Mouse (Mus musculus) lung, embryonic 14.5 days (tissue): ENCODE measurements around the gene Eml2. TPM values are rescaled to one million over a fixed set of nuclear protein-coding genes. Genes with fewer than 3 reads are reported as not detected.

Experiments
- ATAC-seq: fragments of 200-750 bp; cut with Nextera tagmentation; 2 replicates; pipeline ENCODE4 v1.8.0; 2017; ENCODE audit warnings: mild to moderate bottlenecking, moderate TSS enrichment, moderate library complexity; ENCODE audit not compliant: insufficient read depth
- DNase-seq: peaks from one replicate; pipeline ENCODE4 v3.0.0-alpha.2; 2015
- H3K27ac ChIP-seq: fragments of 300-500 bp; sonication (generic); 2 replicates; pipeline ENCODE4 v1.5.1; 2014; ENCODE audit warnings: low read depth, mild to moderate bottlenecking, moderate library complexity
- H3K27me3 ChIP-seq: fragments of 300-500 bp; sonication (generic); 2 replicates; pipeline ENCODE4 v1.6.1; 2014; ENCODE audit warnings: low read length, control low read depth; ENCODE audit not compliant: insufficient read depth
- H3K36me3 ChIP-seq: fragments of 300-500 bp; sonication (generic); 2 replicates; pipeline ENCODE4 v1.6.1; 2014; ENCODE audit warnings: control low read depth; ENCODE audit not compliant: insufficient read depth
- H3K4me1 ChIP-seq: fragments of 300-500 bp; sonication (generic); 2 replicates; pipeline ENCODE4 v1.6.1; 2014; ENCODE audit warnings: antibody characterized with exemption, control low read depth; ENCODE audit not compliant: insufficient read depth
- H3K4me2 ChIP-seq: fragments of 300-500 bp; sonication (generic); 2 replicates; pipeline ENCODE4 v1.6.1; 2014; ENCODE audit warnings: mild to moderate bottlenecking
- H3K4me3 ChIP-seq: fragments of 300-500 bp; sonication (generic); 2 replicates; pipeline ENCODE4 v1.5.1; 2014; ENCODE audit warnings: low read depth, low read length
- H3K9ac ChIP-seq: fragments of 300-500 bp; sonication (generic); 2 replicates; pipeline ENCODE4 v1.6.1; 2014
- H3K9me3 ChIP-seq: fragments of 300-500 bp; sonication (generic); 2 replicates; pipeline ENCODE4 v1.6.1; 2016; ENCODE audit warnings: low read depth, low read length, control low read depth
- CTCF ChIP-seq: IDR thresholded peaks from 2 replicates; pipeline ENCODE4 v1.5.1; 2016; ENCODE audit warnings: antibody characterized with exemption, low read depth
- WGBS: fragments of 180-500 bp; shearing (Covaris S2); extraction: QIAGEN DNeasy Blood & Tissue Kit; methylation state at CpG from one replicate; pipeline ENCODE4 v1.1.7; 2014; 5-methylcytosine and 5-hydroxymethylcytosine counted together
- polyA plus RNA-seq: library from polyadenylated mRNA; unstranded; fragments of >200 nt; fragmentation: Nextera tagmentation; extraction: Ambion mirVana; gene quantifications from 2 replicates; pipeline ENCODE4 v1.2.1, GENCODE M21; 2014

The Eml2 gene
- polyA plus RNA-seq, 1 experiment from 2014 or later = 2.7 TPM

DNA sequence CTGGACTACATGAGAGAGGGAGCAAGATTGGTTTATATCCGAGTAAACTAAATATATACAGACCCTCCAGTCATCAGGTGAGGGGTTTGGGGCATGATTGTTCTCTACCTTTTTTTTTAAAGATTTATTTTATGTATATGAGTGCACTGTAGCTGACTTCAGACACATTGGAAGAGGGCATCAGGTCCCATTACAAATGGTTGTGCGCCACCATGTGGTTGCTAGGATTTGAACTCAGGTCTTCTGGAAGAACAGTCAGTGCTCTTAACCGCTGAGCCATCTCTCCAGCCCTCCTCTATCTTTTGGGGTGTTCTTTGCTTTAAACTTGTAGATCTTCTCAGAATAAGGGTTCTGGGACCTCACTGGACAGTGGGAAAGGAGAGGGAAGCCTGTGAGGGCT, 43.8 kb downstream of the Eml2 start:
- TF ChIP-seq CTCF = 0 out of 2 replicates have a peak, but pooled peaks have one; percentile 11
- Histone ChIP-seq H3K4me3 (no peak overlapping the region), H3K27me3 (no peaks in the 10 kb centered on the region), H3K9ac (no peak overlapping the region), H3K27ac (no peak overlapping the region), H3K4me2 (no peak overlapping the region), H3K36me3 (no peaks in the 10 kb centered on the region), H3K9me3 (no peaks in the 10 kb centered on the region), H3K4me1 (no peaks in the 10 kb centered on the region)
- DNase-seq (no peak), ATAC-seq (no peak)
- 69% methylated on average over 3 of the region's 3 CpGs for WGBS

DNA sequence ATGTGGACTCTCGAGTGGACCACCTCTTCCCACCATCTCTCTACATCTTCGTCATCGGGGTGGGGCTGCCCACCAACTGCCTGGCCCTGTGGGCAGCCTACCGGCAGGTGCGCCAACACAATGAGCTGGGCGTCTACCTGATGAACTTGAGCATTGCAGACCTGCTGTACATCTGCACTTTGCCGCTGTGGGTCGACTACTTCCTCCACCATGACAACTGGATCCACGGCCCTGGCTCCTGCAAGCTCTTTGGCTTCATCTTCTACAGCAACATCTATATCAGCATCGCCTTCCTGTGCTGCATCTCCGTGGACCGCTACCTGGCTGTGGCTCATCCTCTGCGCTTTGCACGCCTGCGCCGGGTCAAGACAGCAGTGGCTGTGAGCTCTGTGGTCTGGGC, 46.0 kb downstream of the Eml2 start:
- DNase-seq = no peak
- no peaks in the 10 kb centered on the region for H3K27me3 ChIP-seq
- no peaks in the 10 kb centered on the region for H3K9me3 ChIP-seq
- no peak for ATAC-seq
- H3K9ac ChIP-seq = no peak overlapping the region
- no peaks in the 10 kb centered on the region for H3K36me3 ChIP-seq
- TF ChIP-seq CTCF = no peak
- peaks cover 6% of the 10 kb centered on the region for H3K4me1 ChIP-seq
- H3K27ac ChIP-seq = no peak overlapping the region
- no peak overlapping the region for H3K4me3 ChIP-seq
- WGBS = 91% methylated on average over 16 of the region's 16 CpGs
- no peak overlapping the region for H3K4me2 ChIP-seq

DNA sequence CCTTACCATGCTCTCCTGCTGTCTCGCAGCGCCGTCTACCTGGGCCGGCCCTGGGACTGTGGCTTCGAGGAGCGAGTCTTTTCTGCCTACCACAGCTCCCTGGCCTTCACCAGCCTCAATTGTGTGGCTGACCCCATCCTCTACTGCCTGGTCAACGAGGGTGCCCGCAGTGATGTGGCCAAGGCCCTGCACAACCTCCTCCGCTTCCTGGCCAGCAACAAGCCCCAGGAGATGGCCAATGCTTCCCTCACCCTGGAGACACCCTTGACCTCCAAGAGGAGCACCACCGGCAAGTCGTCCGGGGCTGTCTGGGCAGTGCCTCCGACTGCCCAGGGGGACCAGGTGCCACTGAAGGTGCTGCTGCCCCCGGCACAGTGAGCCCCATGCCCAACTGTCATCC, 46.7 kb downstream of the Eml2 start:
- no peak overlapping the region for H3K4me2 ChIP-seq
- no peak overlapping the region for H3K9ac ChIP-seq
- H3K36me3 ChIP-seq = no peaks in the 10 kb centered on the region
- no peak for DNase-seq
- H3K27ac ChIP-seq = no peak overlapping the region
- no peak for ATAC-seq
- 85% methylated on average over 14 of the region's 14 CpGs for WGBS
- no peak overlapping the region for H3K4me3 ChIP-seq
- no peak for TF ChIP-seq CTCF
- no peaks in the 10 kb centered on the region for H3K27me3 ChIP-seq
- H3K9me3 ChIP-seq = no peaks in the 10 kb centered on the region
- H3K4me1 ChIP-seq = peaks cover 6% of the 10 kb centered on the region

DNA sequence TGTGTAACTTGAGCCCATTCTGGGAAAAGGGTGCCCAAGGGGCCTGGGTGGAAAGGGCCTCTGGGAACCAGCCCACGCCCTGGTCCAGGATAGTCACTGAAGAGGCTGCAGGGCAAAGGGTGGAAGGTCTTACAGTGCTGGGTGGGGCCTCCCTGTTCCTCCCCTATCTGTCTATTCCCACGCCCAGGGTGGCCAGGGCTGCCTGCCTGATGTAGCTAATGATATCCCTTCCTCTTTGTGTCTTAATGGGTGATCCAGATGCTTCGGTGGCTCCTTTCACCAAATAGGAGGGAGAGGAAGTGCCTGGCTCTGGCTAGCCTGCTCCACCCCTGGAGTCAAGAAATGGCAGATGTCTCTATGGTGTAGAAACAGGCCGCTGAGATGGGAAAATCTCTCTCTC, 48.7 kb downstream of the Eml2 start:
- Histone ChIP-seq H3K4me1 (peaks cover 12% of the 10 kb centered on the region), H3K36me3 (no peaks in the 10 kb centered on the region), H3K4me2 (no peak overlapping the region), H3K9me3 (no peaks in the 10 kb centered on the region), H3K27ac (no peak overlapping the region), H3K4me3 (no peak overlapping the region), H3K27me3 (no peaks in the 10 kb centered on the region), H3K9ac (no peak overlapping the region)
- no peak for DNase-seq
- TF ChIP-seq CTCF = no peak
- 76% methylated on average over 4 of the region's 4 CpGs for WGBS
- ATAC-seq = no peak

DNA sequence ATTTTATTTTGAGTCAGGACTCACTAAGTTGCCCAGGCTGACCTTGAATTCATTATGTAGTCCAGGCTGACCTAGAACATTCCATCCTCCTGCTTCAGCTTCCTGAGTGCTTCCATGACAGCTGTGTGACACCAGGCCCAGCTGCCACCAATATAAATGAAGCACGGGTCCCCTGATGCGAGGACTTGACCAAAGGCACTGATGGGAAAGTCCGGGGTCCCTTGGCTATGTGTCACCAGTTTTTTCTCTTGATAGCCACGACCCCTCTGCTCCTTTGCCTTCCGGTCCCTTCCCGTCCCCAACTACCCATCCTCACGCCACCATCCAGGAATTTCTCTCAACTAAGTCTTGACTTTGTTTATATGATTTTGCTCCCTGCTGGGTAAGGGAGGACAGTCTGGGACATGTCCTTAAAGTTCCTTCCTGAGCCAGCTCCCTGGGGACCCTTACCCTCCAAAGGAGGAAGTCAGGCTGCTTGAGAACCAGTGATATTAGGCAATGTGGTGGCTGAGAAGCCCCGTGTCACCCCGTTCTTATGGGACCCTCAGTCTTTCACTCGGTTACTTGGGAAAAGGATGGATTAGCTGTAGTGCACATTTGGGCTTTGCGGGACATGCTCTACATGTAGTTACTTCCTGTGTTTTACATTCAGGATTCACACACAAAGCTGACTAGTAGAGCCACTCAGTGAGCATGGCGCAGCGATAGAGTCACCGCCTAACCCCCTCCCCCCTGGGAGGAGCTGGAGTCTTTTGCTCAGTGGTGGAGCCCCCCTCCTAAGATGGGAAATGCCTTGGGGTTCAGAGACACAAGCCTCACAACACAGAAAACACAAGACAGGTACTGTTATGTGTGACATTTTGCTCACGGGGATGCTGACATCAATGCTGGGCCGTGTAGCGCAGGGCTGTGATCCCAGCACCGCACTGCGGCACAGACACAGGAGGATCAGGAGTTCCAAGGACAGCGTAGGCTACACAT, 50.9 kb downstream of the Eml2 start:
- Histone ChIP-seq H3K27ac (peak overlapping the region; percentile 97), H3K36me3 (no peaks in the 10 kb centered on the region), H3K9me3 (no peaks in the 10 kb centered on the region), H3K4me3 (peak overlapping the region; percentile 70), H3K4me1 (peaks cover 14% of the 10 kb centered on the region), H3K9ac (peak overlapping the region; percentile 77), H3K27me3 (no peaks in the 10 kb centered on the region), H3K4me2 (peak overlapping the region; percentile 95)
- 10% methylated on average over 20 of the region's 20 CpGs for WGBS
- no peak for TF ChIP-seq CTCF
- DNase-seq = peak; percentile 75
- ATAC-seq = peak; percentile 22

DNA sequence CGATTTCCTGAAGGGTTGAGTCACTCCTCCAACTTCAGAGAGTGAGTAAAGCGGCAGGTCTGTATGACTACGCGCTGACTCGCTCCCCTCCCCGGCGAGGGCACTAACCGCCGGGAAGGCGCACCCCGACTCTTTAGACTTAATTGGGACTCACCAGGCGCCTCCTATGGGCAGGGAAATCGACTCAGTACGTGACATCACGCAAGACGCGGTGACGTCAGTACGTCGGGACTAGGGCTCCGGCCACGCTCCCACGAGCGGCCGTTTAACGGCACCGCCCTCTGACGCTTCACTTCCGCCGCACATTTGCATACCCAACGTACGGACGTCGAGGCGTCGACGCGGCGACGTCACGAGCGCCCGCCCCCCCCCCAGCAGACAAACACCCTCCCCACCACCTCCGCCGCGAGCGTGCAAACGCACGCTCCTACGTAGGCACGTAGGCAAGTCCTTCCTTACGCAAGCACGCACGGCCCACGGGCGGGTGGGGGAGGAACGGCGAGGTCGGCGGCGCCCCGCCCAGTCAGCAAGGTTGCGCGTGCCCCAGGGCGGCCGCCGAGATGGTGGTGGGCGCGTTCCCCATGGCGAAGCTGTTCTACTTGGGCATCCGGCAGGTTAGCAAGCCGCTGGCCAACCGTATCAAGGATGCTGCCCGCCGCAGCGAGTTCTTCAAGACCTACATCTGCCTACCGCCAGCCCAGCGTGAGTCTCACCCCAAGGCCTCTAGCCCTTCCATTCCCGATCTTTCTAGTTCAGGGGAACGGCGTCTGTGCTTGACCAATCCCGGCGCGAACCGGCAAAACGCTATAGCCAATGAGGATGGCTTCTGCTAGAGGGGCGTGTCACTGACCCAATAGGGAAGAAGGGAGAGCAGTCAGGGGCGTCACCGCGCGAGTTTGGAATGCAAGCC, 51.9 kb downstream of the Eml2 start, which contains the start of gene Opa3:
Gene Opa3 (plus strand): TSS at position 452 of the 910 bp plus-strand sequence.
- peak; percentile 95 for ATAC-seq
- under 1% methylated on average over 90 of the region's 91 CpGs for WGBS

More for the DNA sequence above, 51.9 kb downstream of the Eml2 start, which contains the start of gene Opa3:
- Histone ChIP-seq H3K4me3 (peak within 1 kb of the TSS; percentile 70), H3K9ac (peak within 1 kb of the TSS; percentile 77), H3K9me3 (no peaks in the 10 kb centered on the region), H3K36me3 (no peaks in the 10 kb centered on the region), H3K4me2 (peak within 1 kb of the TSS; percentile 95), H3K27me3 (no peaks in the 10 kb centered on the region), H3K27ac (peak within 1 kb of the TSS; percentile 99), H3K4me1 (peaks cover 14% of the 10 kb centered on the region)
- DNase-seq = peak; percentile 100
- TF ChIP-seq CTCF = peak; percentile 73
